Mouse (Mus musculus): ENCODE results near the gene Gtpbp3. TPM values are rescaled to one million over a fixed set of nuclear protein-coding genes. Genes with fewer than 3 reads are reported as not detected.
A peak's percentile ranks its signal among the peaks of the same experiment; 100 is the strongest.
"Not testable (repeated sequence)": the region's sequence is repeated elsewhere in the genome, so short reads cannot be mapped to it uniquely, and the experiment has no call there.

Gene Gtpbp3
- total and polyA plus RNA-seq, 3 experiments: 16.6 to 20.5 (median 18.4) TPM

GRCm38 (mm10) chr8:71515043-71515442 is 27.1 kb downstream of the Gtpbp3 start:
- Histone ChIP-seq H3K79me2 (replicated peaks; ENCODE audit: control insufficient read depth, insufficient read depth, low read length) (no peaks in the 10 kb centered on the region), H3K4me1 (ENCODE audit: control insufficient read depth, insufficient read depth, low read length) (no peaks in the 10 kb centered on the region), H3K36me3 (ENCODE audit: control insufficient read depth, insufficient read depth, low read length) (no peaks in the 10 kb centered on the region), H3K27ac (no peak overlapping the region), H3K27me3 (ENCODE audit: control insufficient read depth, insufficient read depth, low read length) (no peaks in the 10 kb centered on the region; the same call in 1 of the 2 replicates), H3K9ac (ENCODE audit: low read depth, low read length) (no peak overlapping the region), H3K4me3 (no peak overlapping the region)
- no peak for DNase-seq
- TF ChIP-seq EP300 (IDR thresholded peaks at IDR 0.05; ENCODE audit: insufficient read depth, low read depth, low read length) (no peak), CTCF (IDR thresholded peaks at IDR 0.05) (peak; percentile 21)
- 83% methylated on average over 5 of the region's 5 CpGs for WGBS
- intact Hi-C loops (cut with DNase I): no loop called here

GRCm38 (mm10) chr8:71516786-71517185 is 28.9 kb downstream of the Gtpbp3 start:
- DNase-seq: no peak
- H3K36me3 ChIP-seq (ENCODE audit: control insufficient read depth, insufficient read depth, low read length): no peaks in the 10 kb centered on the region
- peaks cover 1% of the 10 kb centered on the region; the same call in 1 of the 2 replicates for H3K4me1 ChIP-seq (ENCODE audit: control insufficient read depth, insufficient read depth, low read length)
- H3K27ac ChIP-seq: no peak overlapping the region
- 31% methylated on average over 6 of the region's 6 CpGs for WGBS
- H3K27me3 ChIP-seq (ENCODE audit: control insufficient read depth, insufficient read depth, low read length): no peaks in the 10 kb centered on the region; the same call in 1 of the 2 replicates
- H3K79me2 ChIP-seq (replicated peaks; ENCODE audit: control insufficient read depth, insufficient read depth, low read length): no peaks in the 10 kb centered on the region
- H3K9ac ChIP-seq (ENCODE audit: low read depth, low read length): no peak overlapping the region
- intact Hi-C loops (cut with DNase I): no loop called here
- no peak for TF ChIP-seq EP300 (IDR thresholded peaks at IDR 0.05; ENCODE audit: insufficient read depth, low read depth, low read length)
- no peak for TF ChIP-seq CTCF (IDR thresholded peaks at IDR 0.05)
- TF ChIP-seq POLR2A (IDR thresholded peaks at IDR 0.05; ENCODE audit: insufficient read depth, low read depth, low read length): no peak
- no peak overlapping the region for H3K4me3 ChIP-seq

DNA sequence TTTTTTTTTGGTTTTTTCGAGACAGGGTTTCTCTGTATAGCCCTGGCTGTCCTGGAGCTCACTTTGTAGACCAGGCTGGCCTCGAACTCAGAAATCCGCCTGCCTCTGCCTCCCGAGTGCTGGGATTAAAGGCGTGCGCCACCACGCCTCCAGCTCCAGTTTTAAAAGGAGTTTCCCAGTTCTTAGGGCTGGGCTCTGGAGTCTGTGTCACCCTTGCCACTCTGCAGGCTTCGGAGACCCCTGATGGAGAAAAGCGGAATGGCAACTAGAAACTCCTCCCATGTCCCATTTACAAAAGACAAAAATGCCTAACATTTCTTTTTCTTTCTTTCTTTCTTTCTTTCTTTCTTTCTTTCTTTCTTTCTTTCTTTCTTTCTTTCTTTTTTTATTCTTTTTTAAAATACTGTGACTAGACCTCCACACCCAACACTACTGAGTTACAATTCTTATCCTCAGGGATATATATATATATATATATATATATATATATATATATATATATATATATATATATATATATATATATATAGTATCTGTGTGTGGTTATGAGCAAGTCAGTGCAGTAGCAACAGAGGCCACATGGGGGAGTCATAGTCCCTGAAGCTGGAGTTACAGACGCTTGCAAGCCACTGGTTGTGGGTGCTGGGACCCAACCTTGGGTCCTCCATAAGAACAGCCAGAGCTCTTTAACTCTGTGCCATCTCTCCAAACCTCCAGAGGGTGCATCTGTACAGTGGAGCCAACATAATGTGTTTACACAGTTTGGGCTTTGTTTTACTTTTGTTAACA is 31.3 kb downstream of the Gtpbp3 start:
- H3K79me2 ChIP-seq (replicated peaks; ENCODE audit: control insufficient read depth, insufficient read depth, low read length); H3K27me3 ChIP-seq (ENCODE audit: control insufficient read depth, insufficient read depth, low read length); H3K27ac ChIP-seq; H3K36me3 ChIP-seq (ENCODE audit: control insufficient read depth, insufficient read depth, low read length); intact Hi-C loops (cut with DNase I); H3K4me3 ChIP-seq; H3K4me1 ChIP-seq (ENCODE audit: control insufficient read depth, insufficient read depth, low read length); H3K9ac ChIP-seq (ENCODE audit: low read depth, low read length): not testable (repeated sequence)
- peak; percentile 65; the same call in 1 of the 2 replicates for TF ChIP-seq EP300 (IDR thresholded peaks at IDR 0.05; ENCODE audit: insufficient read depth, low read depth, low read length)
- peak; percentile 76 for TF ChIP-seq CTCF (IDR thresholded peaks at IDR 0.05)
- WGBS: 22% methylated on average over 10 of the region's 10 CpGs
- DNase-seq: peak; percentile 59 to 67

- intact Hi-C loops (cut with DNase I): loop anchor here (1.0 kb wide), 2 partner anchors 26 to 80 kb away; no protein-coding TSS in a partner anchor
- no peaks in the 10 kb centered on the region for H3K36me3 ChIP-seq (ENCODE audit: control insufficient read depth, insufficient read depth, low read length)
- no peak overlapping the region for H3K9ac ChIP-seq (ENCODE audit: low read depth, low read length)
These were observed 33.7 kb downstream of the Gtpbp3 start for GRCm38 (mm10) chr8:71521634-71522033.

DNA sequence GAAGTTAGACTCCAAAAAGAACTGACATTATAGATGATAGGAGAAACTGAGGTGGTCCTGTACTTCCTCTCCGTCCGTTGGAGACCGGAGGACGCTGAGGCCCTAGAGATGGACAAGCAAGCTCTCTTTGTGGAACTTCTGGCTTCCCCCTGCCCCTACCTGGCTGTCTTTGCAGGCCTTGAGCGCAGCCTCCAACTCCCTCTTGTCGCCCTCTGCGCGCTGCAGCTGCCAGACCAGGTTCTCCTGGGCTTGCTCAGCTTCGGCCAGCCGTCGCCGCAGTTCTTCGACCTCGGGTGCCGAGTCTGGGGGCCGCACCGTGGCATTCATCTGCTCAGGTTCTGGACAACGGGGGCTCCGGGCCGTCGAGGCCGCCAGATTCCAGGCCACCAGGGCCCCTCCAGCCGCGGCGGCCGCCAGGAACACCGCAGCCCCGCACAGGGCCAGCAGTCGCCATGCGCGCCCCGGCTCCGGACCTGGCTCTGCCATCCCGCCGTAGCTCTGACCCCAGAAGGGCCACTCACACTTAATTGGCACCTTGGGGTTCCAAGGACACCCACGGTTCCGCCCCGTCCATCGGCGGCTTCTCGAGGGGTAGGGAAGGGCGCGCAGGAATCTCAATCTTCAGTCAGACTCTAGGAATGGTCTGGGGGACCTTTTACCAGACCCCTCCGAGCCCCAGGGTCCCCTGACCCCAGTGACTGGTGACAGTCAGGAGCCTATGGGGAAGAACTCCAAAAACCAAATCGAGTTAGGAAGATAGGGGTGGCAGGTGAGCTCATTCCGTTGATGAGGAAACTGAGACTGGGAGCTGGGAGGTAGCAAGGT is 37.5 kb downstream of the Gtpbp3 start, which contains the start of gene Ccdc194:
Ccdc194 (minus strand) TSS at position 486 of the 825 bp plus-strand sequence.
- Histone ChIP-seq H3K36me3 (ENCODE audit: control insufficient read depth, insufficient read depth, low read length) (no peaks in the 10 kb centered on the region), H3K9ac (ENCODE audit: low read depth, low read length) (no peak within 1 kb of the TSS), H3K27ac (peak within 1 kb of the TSS; percentile 59), H3K4me3 (no peak within 1 kb of the TSS), H3K4me1 (ENCODE audit: control insufficient read depth, insufficient read depth, low read length) (peaks cover 20% of the 10 kb centered on the region), H3K27me3 (ENCODE audit: control insufficient read depth, insufficient read depth, low read length) (no peaks in the 10 kb centered on the region), H3K79me2 (replicated peaks; ENCODE audit: control insufficient read depth, insufficient read depth, low read length) (no peaks in the 10 kb centered on the region)
- WGBS: 54% methylated on average over 46 of the region's 46 CpGs
- intact Hi-C loops (cut with DNase I): no loop called here
- no peak for TF ChIP-seq EP300 (IDR thresholded peaks at IDR 0.05; ENCODE audit: insufficient read depth, low read depth, low read length)
- no peak for TF ChIP-seq CTCF (IDR thresholded peaks at IDR 0.05)
- TF ChIP-seq POLR2A (IDR thresholded peaks at IDR 0.05; ENCODE audit: insufficient read depth, low read depth, low read length): no peak
- no peak for DNase-seq

More at GRCm38 (mm10) chr8:71521634-71522033, 33.7 kb downstream of the Gtpbp3 start:
- H3K4me1 ChIP-seq (ENCODE audit: control insufficient read depth, insufficient read depth, low read length): peaks cover 4% of the 10 kb centered on the region
- 1% methylated on average over 17 of the region's 17 CpGs for WGBS
- no peaks in the 10 kb centered on the region for H3K27me3 ChIP-seq (ENCODE audit: control insufficient read depth, insufficient read depth, low read length)
- no peaks in the 10 kb centered on the region for H3K79me2 ChIP-seq (replicated peaks; ENCODE audit: control insufficient read depth, insufficient read depth, low read length)
- TF ChIP-seq POLR2A (IDR thresholded peaks at IDR 0.05; ENCODE audit: insufficient read depth, low read depth, low read length) (no peak), CTCF (IDR thresholded peaks at IDR 0.05) (no peak; the same call in 1 of the 2 replicates), EP300 (IDR thresholded peaks at IDR 0.05; ENCODE audit: insufficient read depth, low read depth, low read length) (peak; percentile 87; the same call in 1 of the 2 replicates)
- H3K4me3 ChIP-seq: no peak overlapping the region
- no peak overlapping the region for H3K27ac ChIP-seq
- peak; percentile 93 to 98 for DNase-seq
